Comparison of ENCODE assay signal across 9 mouse cellular contexts in the genomic region with DNA sequence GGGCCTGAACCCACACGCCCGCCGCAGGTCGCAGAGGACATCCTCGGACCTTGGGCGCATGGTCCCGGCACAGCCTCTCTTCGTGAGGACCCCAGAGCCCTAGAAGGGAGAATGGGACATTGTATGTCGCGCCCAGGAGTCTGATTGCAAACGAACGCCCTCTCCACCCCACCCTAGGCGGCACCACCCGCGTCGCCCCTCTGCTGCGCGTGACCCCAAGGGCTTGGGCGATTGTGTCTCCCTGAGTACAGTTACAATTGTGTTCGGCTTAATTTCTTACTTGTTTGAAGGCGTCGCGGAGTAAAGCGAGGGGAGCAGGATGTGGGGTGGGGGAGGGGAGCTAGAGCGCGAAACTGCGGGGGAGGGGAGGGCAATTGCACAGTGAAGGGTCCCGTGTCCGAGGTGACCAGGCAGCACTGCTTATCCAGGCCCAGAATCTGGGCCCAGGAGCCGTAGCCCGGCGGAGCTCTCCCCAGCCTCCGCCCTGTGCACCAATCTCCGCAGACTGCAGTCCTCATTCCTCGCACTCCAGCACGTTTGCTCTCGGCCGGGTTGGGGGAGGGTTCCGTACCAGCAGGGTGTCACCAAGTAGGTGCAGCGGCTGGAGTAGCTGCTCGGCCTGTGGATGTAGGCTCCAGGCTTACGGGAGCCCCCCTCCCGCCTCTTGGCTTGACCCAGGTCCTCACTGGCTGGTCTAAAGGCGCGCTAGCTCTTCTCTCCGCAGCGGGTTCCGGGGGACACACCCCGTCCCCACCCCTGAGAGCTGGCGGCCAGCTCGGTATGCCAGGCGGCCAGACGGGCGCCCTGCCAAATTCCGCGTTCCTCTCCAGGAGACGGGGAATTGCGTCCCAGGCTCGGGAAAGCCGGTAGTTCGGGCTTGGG. TPM values are rescaled to one million over a fixed set of nuclear protein-coding genes. Genes with fewer than 3 reads are reported as not detected.
DNase-seq lines count a peak whose midpoint lies in the region; ATAC-seq and TF ChIP-seq lines count a peak whose summit lies in the region.
"Had no signal": no experiment of that assay in that cellular context is flagged by ENCODE, and none has a peak within 500 bp of the region (broad histone marks: within the 10 kb centered on the region; RNA-seq: fewer than 3 reads in every experiment).

No protein-coding gene starts in this region.

- H3K27ac ChIP-seq in hindbrain, embryonic 10.5 days: peak overlapping the region; percentile 100
- peak overlapping the region; percentile 96 for H3K27ac ChIP-seq in lung, postnatal 0 days (ENCODE audit: low read length)

- H3K4me1 ChIP-seq in G1E (ENCODE audit: insufficient read depth, low read depth, low read length): peaks cover 46% of the 10 kb centered on the region
- peaks cover 78% of the 10 kb centered on the region for H3K4me1 ChIP-seq in hindbrain, embryonic 10.5 days (replicated peaks)
- peaks cover 3% of the 10 kb centered on the region; the same call in 1 of the 2 replicates for H3K4me1 ChIP-seq in lung, postnatal 0 days (ENCODE audit: insufficient read depth, low read depth, low read length)

- H3K4me3 ChIP-seq in G1E (ENCODE audit: low read depth, low read length): peak overlapping the region; percentile 71
- H3K4me3 ChIP-seq in hindbrain, embryonic 10.5 days: peak overlapping the region; percentile 81
- H3K4me3 ChIP-seq in lung, postnatal 0 days (ENCODE audit: low read depth, low read length): peak overlapping the region; percentile 66

- H3K4me2 ChIP-seq in lung, postnatal 0 days (replicated peaks; ENCODE audit: low read depth, low read length): peak overlapping the region; percentile 97

- H3K9me3 ChIP-seq in G1E (replicated peaks): no peaks in the 10 kb centered on the region
- no peaks in the 10 kb centered on the region for H3K9me3 ChIP-seq in hindbrain, embryonic 10.5 days
- no peaks in the 10 kb centered on the region for H3K9me3 ChIP-seq in lung, postnatal 0 days (ENCODE audit: low read length)

- no peaks in the 10 kb centered on the region for H3K36me3 ChIP-seq in G1E (replicated peaks)
- H3K36me3 ChIP-seq in hindbrain, embryonic 10.5 days: no peaks in the 10 kb centered on the region
- H3K36me3 ChIP-seq in lung, postnatal 0 days (ENCODE audit: insufficient read depth, low read length): no peaks in the 10 kb centered on the region

- WGBS in hindbrain, embryonic 10.5 days: under 1% methylated on average over 61 of the region's 61 CpGs
- under 1% methylated on average over 55 of the region's 61 CpGs for WGBS in lung, postnatal 0 days

- peak; percentile 38 for DNase-seq in G1E (ENCODE audit: low spot score)
- DNase-seq in cerebellum, adult 9-10 months: peak; percentile 88
- DNase-seq in forelimb bud, embryonic 11.5 days (ENCODE audit: low read depth, low spot score): peak; percentile 76
- DNase-seq in hindbrain, embryonic 10.5 days (ENCODE audit: low spot score): peak; percentile 86
- peak; percentile 87 to 90 for DNase-seq in layer of hippocampus, postnatal 10 days (ENCODE audit: low spot score in 2 of 2)
- peak; percentile 96 for DNase-seq in lung, postnatal 0 days (ENCODE audit: low spot score)
- DNase-seq in ovary, postnatal 36 days (ENCODE audit: low spot score): peak; percentile 93
- peak; percentile 67 to 68 for DNase-seq in thymus, postnatal 36 days

- H3K27me3 ChIP-seq in G1E (ENCODE audit: insufficient read depth, low read length): peaks cover 77% of the 10 kb centered on the region
- H3K27me3 ChIP-seq in hindbrain, embryonic 10.5 days (ENCODE audit: insufficient read depth, poor library complexity, severe bottlenecking): no peaks in the 10 kb centered on the region
- H3K27me3 ChIP-seq in lung, postnatal 0 days (replicated peaks; ENCODE audit: insufficient read depth, low read length): no peaks in the 10 kb centered on the region

- TF ChIP-seq EP300 in lung, postnatal 0 days (IDR thresholded peaks at IDR 0.05): peak; percentile 82

- no peak for TF ChIP-seq CTCF in G1E (IDR thresholded peaks at IDR 0.05; ENCODE audit: low read depth, low read length)
- TF ChIP-seq CTCF in lung, postnatal 0 days (IDR thresholded peaks at IDR 0.05): no peak; the same call in 1 of the 2 replicates

- peak overlapping the region; percentile 74 for H3K9ac ChIP-seq in lung, postnatal 0 days (replicated peaks; ENCODE audit: low read depth)

- ATAC-seq in G1E (ENCODE audit: extremely low read depth, insufficient number of reproducible peaks, low FRiP score, poor library complexity, severe bottlenecking): peak; percentile 54
- ATAC-seq in lung, postnatal 0 days: peak; percentile 88

RNA-seq across cellular contexts. Expression of gene A930004D18Rik, which starts 9.2 kb away (rescaled TPM):
- total RNA-seq in G1E (2014; fragmentation: Nextera tagmentation) (0.30 and 0.87 TPM in 2 replicates), G1E (2017) (1.5 and 2.1 TPM in 2 replicates)
- polyA plus RNA-seq in G1E (2012): 0.55 and 0.65 TPM in 2 replicates
- 17.5 and 22.5 TPM in 2 replicates for polyA plus RNA-seq in hindbrain, embryonic 10.5 days (2016; fragmentation: Nextera tagmentation; extraction: Ambion mirVana)
- 1 to 10 TPM; 3.3 to 3.8 TPM for total RNA-seq in layer of hippocampus, postnatal 10 days (2021)
- 11.0 and 11.3 TPM in 2 replicates for polyA plus RNA-seq in lung, postnatal 0 days (2015; fragmentation: Nextera tagmentation; extraction: Ambion mirVana)
- total RNA-seq: hematopoietic stem cell, adult 5-6 weeks had no signal

RNA-seq across cellular contexts. Expression of gene Skida1, which starts 20.5 kb away (rescaled TPM):
- total RNA-seq in G1E (2014; fragmentation: Nextera tagmentation) (1.3 and 33.3 TPM in 2 replicates), G1E (2017) (1.8 and 2.0 TPM in 2 replicates)
- 0.20 TPM in 2 replicates for polyA plus RNA-seq in G1E (2012)
- 19.3 and 21.9 TPM in 2 replicates for polyA plus RNA-seq in hindbrain, embryonic 10.5 days (2016; fragmentation: Nextera tagmentation; extraction: Ambion mirVana)
- total RNA-seq in layer of hippocampus, postnatal 10 days (2021): 10 to 100 TPM; 12.7 to 14.8 TPM
- polyA plus RNA-seq in lung, postnatal 0 days (2015; fragmentation: Nextera tagmentation; extraction: Ambion mirVana): 2.5 and 3.0 TPM in 2 replicates
- total RNA-seq: hematopoietic stem cell, adult 5-6 weeks had no signal

RNA-seq across cellular contexts. Expression of gene Mllt10, which starts 26.7 kb away (rescaled TPM):
- 141 and 160 TPM in 2 replicates for total RNA-seq in G1E (2014; fragmentation: Nextera tagmentation)
- 62.9 and 73.6 TPM in 2 replicates for total RNA-seq in G1E (2017)
- polyA plus RNA-seq in G1E (2012): 20.5 and 20.8 TPM in 2 replicates
- polyA plus RNA-seq in hindbrain, embryonic 10.5 days (2016; fragmentation: Nextera tagmentation; extraction: Ambion mirVana): 65.0 and 66.0 TPM in 2 replicates
- total RNA-seq in layer of hippocampus, postnatal 10 days (2021): 10 to 100 TPM; 48.8 to 58.2 TPM
- polyA plus RNA-seq in lung, postnatal 0 days (2015; fragmentation: Nextera tagmentation; extraction: Ambion mirVana): 35.1 and 38.9 TPM in 2 replicates

RNA-seq across cellular contexts. Expression of gene H2al2a, which starts 31.6 kb away (rescaled TPM):
- not detected in 2 replicates for total RNA-seq in G1E (2014; fragmentation: Nextera tagmentation)
- total RNA-seq in G1E (2017): not detected in 2 replicates
- not detected in 2 replicates for polyA plus RNA-seq in G1E (2012)
- polyA plus RNA-seq in hindbrain, embryonic 10.5 days (2016; fragmentation: Nextera tagmentation; extraction: Ambion mirVana): not detected in 2 replicates
- not detected for total RNA-seq in layer of hippocampus, postnatal 10 days (2021)
- polyA plus RNA-seq in lung, postnatal 0 days (2015; fragmentation: Nextera tagmentation; extraction: Ambion mirVana): not detected in 2 replicates
- total RNA-seq: hematopoietic stem cell, adult 5-6 weeks had no signal

Comparison
In these comparisons a context has a peak if more than half of its experiments do, and no peak if none do; other contexts are left out.
1. Peak in every context shown above with its lines: DNase-seq, ATAC-seq, H3K4me3 ChIP-seq and H3K27ac ChIP-seq.
2. DNase-seq: peak in every context shown above with its lines; median percentile 96 in lung, postnatal 0 days; 93 in ovary, postnatal 36 days; 88 in layer of hippocampus, postnatal 10 days; 88 in cerebellum, adult 9-10 months; 86 in hindbrain, embryonic 10.5 days; 76 in forelimb bud, embryonic 11.5 days; 68 in thymus, postnatal 36 days; 38 in G1E.